Mouse (Mus musculus) ES-E14 (cell line): Measurements from ENCODE around the gene Abi1.
A peak's percentile ranks its signal among the peaks of the same experiment; 100 is the strongest.

Experiments used
- CHD2 ChIP-seq: IDR thresholded peaks from 2 replicates; pipeline ENCODE4 v1.6.1; 2014; ENCODE audit warnings: mild to moderate bottlenecking, low read depth, low read length, inconsistent platforms
- HCFC1 ChIP-seq: IDR thresholded peaks from 2 replicates; pipeline ENCODE4 v1.6.1; 2012; ENCODE audit warnings: low read length, inconsistent platforms, borderline replicate concordance; ENCODE audit not compliant: insufficient read depth
- MAFK ChIP-seq: IDR thresholded peaks from 2 replicates; pipeline ENCODE4 v1.6.1; 2014; ENCODE audit warnings: mild to moderate bottlenecking, low read depth, low read length, inconsistent platforms; ENCODE audit not compliant: insufficient read depth
- ZC3H11A ChIP-seq: IDR thresholded peaks from 2 replicates; pipeline ENCODE4 v1.6.1; 2012; ENCODE audit warnings: low read depth, mild to moderate bottlenecking, inconsistent platforms, low read length, borderline replicate concordance

GRCm38 (mm10) chr2:23067552-23068369 is 27.7 kb upstream of the Abi1 start, which contains the start of gene Acbd5:
- TF ChIP-seq HCFC1 (peak; percentile 97), CHD2 (no peak), MAFK (no peak), ZC3H11A (no peak)
